Mouse (Mus musculus) thymus, postnatal 0 days (tissue): Measurements from ENCODE around the gene Cemip2. TPM values are rescaled to one million over a fixed set of nuclear protein-coding genes. Genes with fewer than 3 reads are reported as not detected.

Experiments used
- DNase-seq: peaks from one replicate; pipeline ENCODE4 v3.0.0-alpha.2; 2015; ENCODE audit warnings: low spot score
- polyA plus RNA-seq: library from polyadenylated mRNA; unstranded; fragments of >200 nt; fragmentation: Nextera tagmentation; extraction: Ambion mirVana; gene quantifications from 2 replicates; pipeline ENCODE4 v1.2.1, GENCODE M21; 2015

Cemip2 gene
- polyA plus RNA-seq, result 4.7 and 5.6 TPM in 2 replicates

DNA sequence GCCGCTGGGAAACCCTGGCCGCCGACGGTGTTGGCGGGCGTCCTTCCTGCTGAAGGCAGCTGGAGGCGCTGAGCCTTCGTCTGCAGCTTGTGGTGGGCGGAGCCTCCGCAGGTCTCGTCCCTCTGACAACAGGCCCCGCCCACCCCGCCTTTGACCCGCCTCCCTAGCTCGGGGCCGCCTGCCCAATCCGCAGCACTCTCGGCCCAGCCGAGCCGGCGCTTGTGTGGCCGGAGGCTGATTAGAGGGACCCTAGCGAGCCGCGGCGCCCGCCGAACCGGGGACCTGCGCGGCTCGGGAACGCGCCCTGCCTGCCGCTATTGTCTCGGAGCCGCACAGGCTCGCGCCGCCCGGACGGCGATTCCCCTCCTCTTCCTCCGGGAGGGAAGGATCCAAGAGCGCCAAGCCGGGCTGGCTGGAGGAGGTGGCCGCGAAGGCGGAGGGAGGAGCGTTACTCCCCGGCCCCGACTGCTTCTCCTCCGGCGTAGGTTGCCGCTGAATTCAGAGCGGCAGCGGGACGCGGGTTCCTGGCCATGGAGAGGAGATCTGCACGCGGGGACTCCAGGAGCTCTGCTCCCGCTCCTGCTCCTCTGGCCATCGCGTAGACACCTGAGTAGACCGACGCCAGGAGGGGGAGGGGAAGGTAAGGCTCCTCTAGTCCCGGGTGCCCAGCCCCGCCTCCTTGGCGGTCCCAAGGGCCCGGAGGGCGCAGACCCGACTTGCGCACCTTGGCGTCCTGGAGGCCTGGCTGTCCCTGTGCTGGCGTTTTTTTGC is at the start of gene Cemip2:
TSS of gene Cemip2 (plus strand) at position 196 of the 771 bp plus-strand sequence.
- DNase-seq, result peak; percentile 91

DNA sequence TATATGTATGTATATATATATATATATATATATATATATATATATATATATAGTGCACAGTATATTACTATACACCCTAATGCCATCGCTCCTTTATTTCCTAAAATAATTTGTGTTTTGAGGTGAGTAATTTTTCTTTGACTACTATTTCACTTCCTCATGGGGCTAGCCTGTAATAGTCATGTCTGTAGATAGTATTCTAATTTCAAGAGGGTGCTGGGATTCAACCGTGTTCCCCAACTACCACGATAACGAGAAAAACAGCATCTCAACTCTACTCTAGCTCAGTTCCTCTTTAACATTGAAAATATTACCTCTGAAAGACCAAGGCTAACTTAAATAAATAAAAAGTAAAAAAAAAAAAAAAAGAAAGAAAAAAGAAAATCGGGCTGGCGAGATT is 49.8 kb upstream of the Cemip2 start:
- DNase-seq, result no peak

DNA sequence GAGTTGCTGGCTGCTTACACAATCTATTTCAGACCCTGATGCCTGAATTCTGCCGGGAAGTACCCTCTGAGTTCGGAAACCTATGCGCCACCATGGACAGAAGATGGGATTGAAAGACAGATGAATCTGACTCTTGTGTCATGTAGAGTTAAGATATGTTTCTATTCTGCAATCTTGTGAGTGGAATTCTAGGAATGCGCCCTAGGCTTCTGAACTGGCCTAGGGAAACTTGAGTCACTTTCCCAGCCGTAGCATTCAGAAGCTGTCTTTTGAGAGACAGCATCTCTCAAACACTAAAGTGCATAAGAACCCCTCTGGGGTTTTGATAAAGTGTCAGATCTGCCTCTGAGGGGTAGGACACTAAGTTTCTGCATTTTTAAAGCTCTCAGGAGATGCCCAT is 46.3 kb upstream of the Cemip2 start:
- DNase-seq, result no peak

DNA sequence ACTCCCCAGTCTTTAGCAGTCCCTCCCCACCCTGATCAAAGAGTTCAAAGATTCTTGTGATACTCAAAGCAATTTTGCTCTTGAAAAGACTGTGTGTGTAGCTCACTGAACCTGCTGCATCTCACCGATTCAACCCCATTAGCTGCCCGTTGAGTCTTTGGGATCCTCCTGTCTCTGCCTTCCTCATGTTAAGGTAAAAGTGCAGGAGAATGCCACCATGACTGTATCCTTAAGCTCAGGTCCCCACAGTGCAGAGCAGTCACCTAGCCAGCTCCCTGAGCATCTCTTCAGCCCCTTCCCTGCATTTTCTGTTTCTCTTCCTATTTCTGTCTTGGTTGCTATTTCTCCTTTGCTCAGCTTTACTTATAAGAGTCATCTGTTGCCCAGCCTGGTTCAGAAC is 45.0 kb upstream of the Cemip2 start:
- DNase-seq, result no peak

DNA sequence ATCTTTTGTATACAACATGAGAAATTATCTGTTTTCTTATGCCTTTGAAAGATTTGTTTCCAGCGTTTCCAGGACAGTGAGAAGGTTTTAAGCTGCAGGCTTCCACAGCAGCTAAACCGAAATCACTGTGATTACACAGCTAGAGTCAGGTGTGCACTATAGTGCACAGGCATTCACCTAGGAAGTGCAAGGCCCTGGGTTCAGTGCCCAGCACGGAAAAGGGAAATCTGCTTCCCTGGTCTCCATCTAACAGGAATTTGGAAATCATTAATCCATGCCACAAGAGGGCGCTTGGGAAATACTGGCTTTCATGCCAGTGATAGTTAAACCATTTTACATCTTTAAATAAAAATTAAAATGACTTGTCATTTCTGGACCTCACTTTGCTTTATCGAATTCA is 44.0 kb upstream of the Cemip2 start:
- no peak for DNase-seq

DNA sequence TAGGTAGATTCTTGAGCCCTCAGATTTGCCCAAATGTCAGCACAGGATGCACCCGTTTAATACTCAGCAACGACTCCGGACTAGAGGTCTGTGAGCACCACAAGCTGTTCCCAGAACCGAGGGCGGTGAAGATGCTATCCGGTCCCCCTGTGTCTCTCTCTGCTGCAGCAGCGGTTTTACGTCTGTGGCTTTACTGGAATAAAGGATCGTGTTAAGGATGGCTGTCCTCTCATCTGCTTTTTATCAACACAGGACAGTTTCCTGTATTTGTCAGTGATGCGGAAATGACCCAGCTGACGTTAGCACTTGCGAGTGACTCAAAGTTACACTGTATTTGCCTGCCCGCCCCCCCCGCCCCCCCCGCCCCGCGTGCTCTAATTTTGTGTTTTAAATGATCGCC is 40.7 kb upstream of the Cemip2 start:
- DNase-seq, result peak; percentile 48

DNA sequence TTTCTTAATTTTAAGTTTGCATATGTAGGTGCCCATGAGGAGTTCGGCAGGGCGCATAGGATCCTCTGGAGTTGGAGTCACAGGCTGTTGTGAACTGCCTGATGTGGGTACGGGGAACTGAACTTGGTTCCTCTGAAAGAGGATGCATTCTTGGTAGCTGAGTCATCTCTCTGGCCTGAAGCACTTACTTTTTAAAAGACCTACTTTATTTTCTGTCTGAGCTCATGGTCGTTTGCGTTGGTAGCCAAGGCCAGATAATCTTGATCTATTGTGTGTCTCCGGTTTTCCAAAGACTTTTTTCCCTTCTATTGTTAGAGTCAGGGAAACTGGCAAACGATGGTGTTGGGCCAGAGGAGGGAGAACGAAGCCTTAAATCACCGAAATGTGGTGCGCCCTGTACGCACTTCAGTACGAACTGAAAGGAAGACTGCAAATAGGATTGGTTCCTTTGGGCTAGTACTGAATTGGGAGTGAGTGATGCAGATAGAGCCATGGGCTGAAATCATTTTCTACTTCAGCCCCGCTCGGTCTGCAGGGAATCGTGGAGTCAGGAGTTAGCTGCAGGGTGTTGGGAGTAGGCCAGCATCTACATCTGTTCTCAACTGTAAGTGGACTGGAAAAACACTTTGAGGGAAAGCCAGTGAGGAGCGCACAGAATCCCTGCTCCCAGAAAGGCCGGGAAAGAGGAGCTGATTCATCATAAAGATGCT is 40.1 kb upstream of the Cemip2 start:
- DNase-seq, result peak; percentile 24

DNA sequence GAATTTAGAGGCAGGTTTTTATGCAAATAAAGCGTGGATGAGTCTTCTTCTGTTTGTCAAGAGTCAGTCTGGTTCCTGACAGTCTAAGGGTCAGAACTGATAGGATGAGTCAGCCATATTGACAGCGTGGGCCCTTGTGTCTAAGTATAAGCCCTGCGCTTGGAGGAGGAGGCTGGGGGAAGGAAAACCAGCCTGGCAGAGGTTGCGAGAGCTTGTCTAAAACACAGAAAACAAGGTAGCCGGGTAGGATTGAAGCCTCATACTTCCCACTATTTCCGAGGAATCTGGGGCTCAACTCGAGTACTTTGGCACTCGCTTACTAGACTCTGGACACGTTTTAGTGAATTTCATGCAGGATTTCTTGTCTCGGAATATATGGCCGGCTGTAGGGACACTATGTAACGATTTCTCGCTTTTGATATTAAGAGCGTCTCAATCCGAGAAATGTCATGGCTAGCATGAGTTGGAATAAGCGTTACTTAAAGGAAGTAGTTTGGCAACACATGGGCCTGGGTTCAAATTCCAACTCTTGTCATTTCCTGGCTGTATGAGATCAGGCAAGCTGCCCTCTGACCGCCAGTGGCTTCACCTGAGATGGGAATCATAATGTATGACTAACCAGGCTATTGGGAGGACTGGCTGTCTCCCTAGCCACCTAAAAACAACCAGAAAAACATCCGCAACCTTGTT is 39.4 kb upstream of the Cemip2 start:
- no peak for DNase-seq

DNA sequence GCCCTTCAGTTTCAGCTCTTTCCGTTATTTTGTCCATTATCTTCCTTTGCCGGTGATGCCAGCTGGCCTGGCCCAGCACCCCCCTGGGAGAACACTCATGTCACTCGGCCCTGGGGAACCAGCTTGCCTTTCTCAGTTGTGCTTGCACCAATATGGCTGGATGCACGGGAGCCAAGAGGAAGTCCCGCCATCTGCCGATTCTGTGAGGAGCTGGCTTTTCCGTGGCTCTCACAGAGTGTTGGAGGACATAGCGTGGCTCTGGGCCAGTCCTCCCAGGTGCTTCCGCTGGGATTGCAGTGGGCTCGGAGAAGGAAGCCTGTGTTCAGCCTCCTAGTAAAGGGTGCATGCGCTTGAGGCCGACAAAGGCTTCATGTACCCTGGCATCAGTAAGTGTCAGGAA is 36.0 kb upstream of the Cemip2 start:
- no peak for DNase-seq

DNA sequence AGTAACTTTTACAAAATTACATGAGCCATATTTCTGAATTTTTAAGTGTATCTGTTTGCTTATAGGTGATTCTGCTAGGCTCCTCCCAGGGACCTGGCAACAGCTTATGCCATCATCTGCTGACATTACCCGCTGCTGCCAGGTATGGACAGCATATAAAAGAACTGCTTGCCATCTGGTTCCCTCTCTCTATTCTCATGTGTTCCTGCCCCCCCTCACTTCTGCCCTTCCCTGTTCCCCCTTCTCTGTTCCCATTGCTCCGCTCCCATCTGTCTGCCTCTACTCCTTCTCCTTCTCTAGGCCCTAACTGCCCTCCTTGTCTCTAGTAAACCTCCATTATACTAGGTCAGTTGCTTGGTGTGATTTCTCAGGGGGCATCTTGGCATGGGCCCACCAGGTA is 32.6 kb upstream of the Cemip2 start:
- no peak for DNase-seq

DNA sequence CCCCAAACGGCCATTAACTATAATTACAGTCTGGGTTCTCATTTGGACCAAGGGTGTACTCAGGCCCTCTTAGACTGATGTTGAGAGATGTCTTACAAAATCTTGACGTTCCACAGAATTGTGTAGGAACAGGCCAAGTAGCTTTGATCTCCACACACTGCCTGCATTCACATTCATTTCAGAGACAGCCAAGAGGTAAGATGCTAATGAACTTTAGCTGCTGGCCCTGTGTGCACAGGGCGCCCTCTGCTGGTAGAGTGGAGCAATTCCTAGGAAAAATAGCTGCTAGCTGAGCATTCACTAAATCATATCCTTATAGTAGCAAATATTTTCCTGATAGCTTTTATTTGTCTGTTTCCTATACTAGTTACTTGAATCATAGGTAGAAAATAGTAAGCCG is 30.8 kb upstream of the Cemip2 start:
- peak; percentile 74 for DNase-seq

DNA sequence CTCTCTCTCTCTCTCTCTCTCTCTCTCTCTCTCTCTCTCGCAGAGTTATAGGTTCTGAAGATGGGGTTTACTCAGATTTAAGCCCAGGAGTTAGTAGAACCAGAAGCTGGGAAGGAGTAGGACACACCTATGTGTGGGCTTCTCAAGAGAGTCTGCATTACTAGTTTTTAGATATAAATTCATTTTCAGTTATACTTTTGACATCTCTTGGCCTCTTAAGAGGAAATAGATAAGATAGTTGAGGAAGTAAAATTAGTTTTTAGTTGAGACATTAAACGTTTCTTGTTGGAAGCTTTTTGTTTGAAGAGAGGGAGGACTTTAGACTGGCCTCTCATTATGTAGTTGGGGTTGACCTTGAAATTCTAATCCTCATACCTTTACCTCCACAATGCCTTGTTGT is 28.0 kb upstream of the Cemip2 start:
- DNase-seq, result no peak

DNA sequence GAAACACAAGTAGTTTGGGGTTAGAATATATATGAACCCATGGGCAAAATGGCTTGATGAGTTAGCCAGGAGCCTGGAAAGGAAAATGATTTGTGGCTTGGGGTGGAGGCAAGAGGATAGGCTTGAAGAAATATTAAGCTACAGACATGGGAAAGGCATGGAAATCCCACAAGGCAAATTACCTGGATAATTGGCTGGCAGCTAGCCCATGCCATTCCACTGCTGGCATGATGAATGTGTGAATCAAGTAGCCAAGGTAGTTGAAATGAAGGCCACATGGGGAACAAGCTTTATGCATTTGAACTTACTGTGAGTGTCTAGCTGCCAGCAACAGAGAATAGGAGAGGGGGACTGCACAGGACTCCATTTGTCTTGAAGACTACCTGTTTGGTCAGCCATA is 16.5 kb upstream of the Cemip2 start:
- DNase-seq, result no peak

DNA sequence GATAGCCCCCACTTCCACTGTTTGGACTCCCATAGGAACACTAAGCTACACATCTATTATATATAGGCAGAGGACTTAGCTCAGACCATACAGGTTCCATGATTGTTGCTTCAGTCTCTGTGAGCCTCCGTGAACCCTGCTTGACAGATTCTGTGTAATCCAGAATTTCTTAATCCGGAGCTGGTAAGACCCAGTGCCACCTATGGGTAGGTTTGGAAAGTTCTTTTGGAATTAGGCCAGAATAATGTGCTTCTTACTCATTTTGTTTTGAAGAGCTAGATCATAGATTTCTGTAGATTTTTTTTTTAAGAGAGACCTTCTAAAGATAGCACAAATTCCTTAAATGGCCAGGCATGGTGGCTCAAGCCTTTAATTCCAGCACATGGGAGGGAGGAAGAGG is 14.1 kb upstream of the Cemip2 start:
- no peak for DNase-seq

DNA sequence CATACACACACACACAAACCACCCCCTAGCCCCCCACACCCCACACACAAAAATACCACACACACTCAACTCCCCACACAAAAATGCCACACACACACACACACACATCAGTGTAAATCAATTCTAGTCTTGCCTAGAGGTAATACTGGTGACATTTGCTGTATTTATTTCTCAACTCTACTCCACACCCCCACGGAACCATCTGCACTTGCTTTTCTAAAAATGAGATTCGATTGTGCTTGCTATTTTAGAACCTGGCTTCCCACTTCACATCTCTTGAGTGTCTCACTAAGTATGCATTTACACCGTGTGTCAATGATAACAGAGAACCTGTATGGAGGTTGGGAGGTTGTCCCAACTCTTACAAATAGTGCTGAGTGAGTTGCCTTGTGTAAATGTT is 13.4 kb upstream of the Cemip2 start:
- DNase-seq, result no peak

DNA sequence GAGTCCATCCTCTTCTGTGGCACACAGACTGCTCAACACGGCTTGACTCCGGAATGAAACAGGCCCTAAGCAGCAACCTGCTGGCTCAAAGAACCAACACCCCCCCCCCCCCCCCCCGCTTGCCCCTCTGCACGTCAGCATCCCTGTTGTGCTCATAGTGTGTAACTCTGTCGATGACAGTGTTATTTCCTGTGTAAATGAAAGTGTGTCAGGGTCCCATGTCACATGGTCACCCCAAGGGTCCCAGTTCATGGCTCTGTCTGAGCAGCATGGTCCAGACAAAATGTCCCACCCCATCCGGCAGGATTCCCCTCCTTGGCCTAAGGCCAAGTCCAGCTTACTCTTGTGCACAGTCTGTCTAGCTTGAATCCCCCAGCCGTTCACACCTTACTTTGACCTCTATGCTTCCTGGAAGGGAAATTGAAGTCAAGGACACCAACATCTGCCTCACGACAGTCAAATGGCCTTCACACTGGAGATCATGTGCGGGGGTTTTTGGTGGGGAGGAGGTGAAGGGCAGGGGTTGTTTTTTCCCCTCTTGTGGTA is 10.6 kb upstream of the Cemip2 start:
- no peak for DNase-seq

DNA sequence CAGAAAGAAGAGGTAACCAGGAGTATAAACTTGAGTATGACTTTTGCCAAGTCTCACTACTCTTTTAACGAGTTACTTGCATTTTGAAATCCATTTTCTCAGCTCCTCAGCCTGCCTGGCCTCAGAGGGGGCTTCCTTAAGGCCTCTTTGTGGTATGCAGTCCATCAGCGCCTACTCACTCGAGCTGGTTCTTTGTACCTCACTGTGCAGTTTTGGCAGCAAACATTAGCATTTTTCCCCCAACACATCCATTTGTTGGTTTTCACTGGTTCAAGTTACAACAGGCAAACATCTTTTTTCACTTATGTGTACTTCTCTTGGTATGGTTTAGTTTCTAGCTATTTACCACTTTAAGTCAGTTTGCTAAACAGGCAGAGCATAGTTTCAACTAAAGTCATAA is 8.3 kb upstream of the Cemip2 start:
- DNase-seq, result no peak

DNA sequence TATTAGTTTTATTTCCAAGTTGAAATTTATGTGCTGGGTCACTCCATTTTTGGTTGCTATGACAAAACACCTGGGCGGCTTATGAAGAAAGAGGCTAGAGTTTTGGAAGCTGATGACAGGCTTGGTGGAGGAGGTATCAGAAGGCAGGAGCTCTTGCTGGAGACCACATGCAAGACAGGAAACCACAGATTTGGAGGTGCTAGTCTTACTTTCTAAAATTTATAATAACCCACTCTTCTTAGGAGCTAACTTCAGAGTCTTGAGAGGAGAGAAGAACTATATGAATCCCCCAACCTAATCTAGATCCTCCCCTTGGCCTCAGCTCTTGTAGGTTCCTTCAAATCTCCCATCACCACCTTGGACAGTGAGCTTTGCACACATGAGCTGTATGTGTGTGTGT is 6.6 kb upstream of the Cemip2 start:
- no peak for DNase-seq

DNA sequence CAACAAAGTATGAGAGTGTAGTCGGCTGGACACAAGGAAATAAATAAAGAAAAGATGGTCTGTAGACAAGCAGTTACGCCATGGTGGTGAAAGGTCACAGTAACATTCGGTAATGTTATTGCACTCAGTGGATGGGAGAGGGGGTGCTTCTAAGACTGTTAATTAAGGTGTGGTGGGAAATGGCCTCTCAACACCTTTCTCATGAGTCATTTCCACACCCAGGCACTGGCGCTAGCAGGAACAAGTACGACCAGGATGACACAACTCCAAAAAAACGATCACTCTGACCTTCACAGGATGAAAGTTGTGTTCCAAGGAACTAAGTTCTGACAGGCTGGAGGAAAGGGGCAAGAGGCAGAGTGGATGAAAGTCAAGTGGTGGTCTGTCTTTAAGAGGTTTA is 4.5 kb upstream of the Cemip2 start:
- no peak for DNase-seq

DNA sequence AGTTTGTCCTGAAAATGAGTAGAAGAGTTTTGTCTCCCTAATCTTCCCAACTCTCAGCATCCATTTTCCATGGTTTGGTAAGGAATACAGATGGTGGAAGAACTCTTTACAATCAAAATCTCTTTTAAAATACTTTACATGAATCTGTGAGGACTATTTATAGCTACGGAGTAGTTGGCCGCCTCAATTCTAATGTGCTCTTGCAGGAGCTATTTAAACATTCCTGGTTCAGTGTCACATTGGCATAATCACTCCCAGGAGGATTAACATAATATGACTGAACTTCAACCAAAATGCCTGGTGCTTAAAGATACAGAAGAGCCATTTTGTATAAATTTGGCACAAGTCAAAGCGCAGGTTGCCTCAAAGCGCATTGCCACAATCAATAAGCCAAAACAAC is 2.5 kb upstream of the Cemip2 start:
- no peak for DNase-seq

DNA sequence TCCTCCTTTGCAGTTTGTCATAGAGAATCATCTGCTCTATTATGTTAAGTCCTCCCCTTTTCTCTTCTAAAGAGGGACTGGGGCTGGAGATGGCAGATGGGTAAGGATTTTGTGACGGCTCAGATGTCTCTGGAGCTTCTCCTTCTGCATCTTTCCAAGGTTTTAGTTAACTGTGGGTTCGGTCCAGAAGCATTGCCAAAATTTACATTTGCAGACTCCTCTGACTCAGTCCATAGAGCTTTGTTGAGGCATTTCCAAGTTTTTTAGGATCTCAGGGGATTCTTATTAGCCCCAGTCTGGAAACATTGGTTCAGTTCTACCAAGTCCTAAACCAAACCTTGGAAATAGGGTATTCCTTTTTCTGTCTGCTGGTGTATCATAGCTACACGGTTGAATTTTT is 1.5 kb upstream of the Cemip2 start:
- DNase-seq, result no peak

DNA sequence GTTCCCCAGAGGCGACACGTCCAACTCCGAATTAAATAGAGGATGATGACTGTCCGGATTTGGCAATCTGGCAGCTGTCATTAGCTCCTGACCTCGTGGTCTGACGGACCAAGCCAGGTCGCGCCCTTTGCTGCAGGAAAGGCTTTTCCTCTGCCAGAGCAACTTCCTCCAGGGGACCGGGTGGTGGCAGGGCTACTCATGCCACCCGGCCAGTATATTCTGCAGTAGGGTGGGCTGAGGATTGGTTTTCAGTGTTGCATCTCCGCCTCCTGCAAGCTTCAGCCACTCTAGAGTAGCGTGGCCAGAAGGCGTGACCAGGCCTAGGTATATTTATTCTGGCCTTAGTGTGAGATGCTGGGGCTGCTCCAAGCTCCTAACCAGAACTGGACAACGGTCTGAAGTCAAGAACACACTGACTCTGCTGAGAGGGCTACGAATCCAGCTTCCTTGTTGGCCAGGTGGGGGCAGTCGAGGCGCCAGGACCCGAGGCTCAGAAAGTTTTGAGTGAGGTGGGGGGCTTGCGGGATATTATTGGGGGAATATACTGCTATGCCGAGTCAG is 891 bp upstream of the Cemip2 start:
- peak; percentile 41 for DNase-seq
